Mouse (Mus musculus) thymus, adult 2 months (tissue): ENCODE results near the gene Gpat3. TPM values are rescaled to one million over a fixed set of nuclear protein-coding genes. Genes with fewer than 3 reads are reported as not detected.

Source experiments
- DNase-seq: peaks from one replicate; pipeline ENCODE4 v3.0.0; 2021
- H3K27ac ChIP-seq: fragments of 200-500 bp; 2 replicates; pipeline ENCODE4 v1.5.1; 2012; ENCODE audit warnings: low read length, control low read depth; ENCODE audit not compliant: control insufficient read depth, insufficient read depth
- H3K27me3 ChIP-seq: fragments of 200-500 bp; 2 replicates; pipeline ENCODE4 v1.6.1; 2012; ENCODE audit warnings: mild to moderate bottlenecking, low read length, moderate library complexity, mixed read lengths; ENCODE audit not compliant: control insufficient read depth, insufficient read depth
- H3K36me3 ChIP-seq: fragments of 200-500 bp; 2 replicates; pipeline ENCODE4 v1.6.1; 2012; ENCODE audit warnings: mild to moderate bottlenecking, low read length, moderate library complexity; ENCODE audit not compliant: control insufficient read depth, insufficient read depth
- H3K4me1 ChIP-seq: fragments of 200-500 bp; replicated peaks from 2 replicates; pipeline ENCODE4 v1.6.1; 2012; ENCODE audit warnings: low read length; ENCODE audit not compliant: control insufficient read depth, insufficient read depth
- H3K4me3 ChIP-seq: fragments of 200-500 bp; 2 replicates; pipeline ENCODE4 v1.5.1; 2012; ENCODE audit warnings: mild to moderate bottlenecking, low read length, control low read depth, moderate library complexity; ENCODE audit not compliant: control insufficient read depth, insufficient read depth
- CTCF ChIP-seq: fragments of 200-500 bp; IDR thresholded peaks from 2 replicates; pipeline ENCODE4 v1.5.1; 2012; ENCODE audit warnings: mild to moderate bottlenecking, control low read depth, low read length, moderate library complexity, borderline replicate concordance; ENCODE audit not compliant: control insufficient read depth, poor library complexity, insufficient read depth; ENCODE audit errors: extremely low read depth
- POLR2A ChIP-seq: fragments of 200-500 bp; IDR thresholded peaks from 2 replicates; pipeline ENCODE4 v1.6.1; 2012; ENCODE audit warnings: mild to moderate bottlenecking, low read length, control low read depth, moderate library complexity; ENCODE audit not compliant: control insufficient read depth, poor library complexity, insufficient read depth; ENCODE audit errors: extremely low read depth
- WGBS: fragments of 180-500 bp; shearing (Covaris S2); methylation state at CpG from one replicate; pipeline ENCODE4 v1.1.7; 2018; 5-methylcytosine and 5-hydroxymethylcytosine counted together
- polyA plus RNA-seq: library from polyadenylated mRNA; depleted of rRNA; stranded (reverse); fragments of >200 nt; gene quantifications from 2 replicates; pipeline ENCODE4 v1.2.3, GENCODE M21; 2012; rRNA removed

Gpat3 gene
- polyA plus RNA-seq, 1 experiment = 1.6 TPM

DNA sequence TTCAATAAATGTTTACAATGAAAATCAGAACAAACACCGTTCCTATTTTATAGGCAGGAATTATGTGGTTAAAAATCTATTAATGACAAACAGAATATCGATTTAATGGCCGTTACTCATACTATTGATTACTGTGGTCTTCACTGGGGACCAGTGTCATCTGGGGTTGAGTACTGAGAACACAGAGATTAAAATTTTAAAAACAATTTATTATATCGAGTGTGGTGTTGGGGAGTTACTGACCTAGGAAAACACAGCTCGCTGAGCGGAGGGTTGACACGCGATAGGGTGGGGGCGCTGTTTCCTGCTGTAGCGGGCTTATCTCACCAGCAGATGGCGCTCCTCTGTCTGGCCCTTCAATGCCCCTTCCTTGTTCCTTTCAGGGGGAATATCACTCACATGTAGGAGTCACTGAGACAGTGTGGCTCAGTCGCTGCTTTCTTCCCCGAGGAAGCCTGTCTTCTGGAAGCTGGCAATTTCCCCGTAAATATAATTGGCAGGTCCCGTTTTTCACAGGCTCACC lies 71.8 kb downstream of the Gpat3 start:
- WGBS = 23% methylated on average over 15 of the region's 15 CpGs
- H3K4me3 ChIP-seq = no peak overlapping the region
- TF ChIP-seq CTCF = peak; percentile 94
- no peak for TF ChIP-seq POLR2A
- peaks cover 11% of the 10 kb centered on the region for H3K4me1 ChIP-seq
- H3K27ac ChIP-seq = no peak overlapping the region
- H3K27me3 ChIP-seq = no peaks in the 10 kb centered on the region
- DNase-seq = peak; percentile 74
- H3K36me3 ChIP-seq = no peaks in the 10 kb centered on the region

DNA sequence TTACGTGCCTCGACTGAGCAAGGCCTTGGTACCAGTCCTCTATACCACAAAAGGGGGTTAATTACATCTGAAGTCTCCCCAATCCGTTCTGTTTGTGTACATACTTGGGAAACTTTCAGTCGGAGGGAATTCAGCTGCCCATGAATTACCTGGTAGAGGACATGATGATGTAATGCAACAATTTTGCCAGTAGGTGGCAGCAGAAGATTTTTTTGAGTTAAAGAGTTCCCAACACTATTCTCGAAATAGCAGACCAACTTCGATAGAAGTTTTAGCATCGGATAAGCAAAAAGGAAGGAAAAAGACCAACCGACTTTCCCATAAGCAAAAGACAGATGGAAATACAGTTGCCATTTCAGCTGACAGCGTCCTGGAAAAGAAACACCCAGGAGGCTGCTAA lies 73.6 kb downstream of the Gpat3 start:
- WGBS = 20% methylated on average over 9 of the region's 9 CpGs
- no peak for TF ChIP-seq CTCF
- no peak for TF ChIP-seq POLR2A
- 0 out of 2 replicates have a peak, but pooled peaks cover 2% of the 10 kb centered on the region for H3K4me1 ChIP-seq
- H3K27me3 ChIP-seq = no peaks in the 10 kb centered on the region
- peak; percentile 59 for DNase-seq
- no peaks in the 10 kb centered on the region for H3K36me3 ChIP-seq
- H3K27ac ChIP-seq = no peak overlapping the region
- no peak overlapping the region for H3K4me3 ChIP-seq

DNA sequence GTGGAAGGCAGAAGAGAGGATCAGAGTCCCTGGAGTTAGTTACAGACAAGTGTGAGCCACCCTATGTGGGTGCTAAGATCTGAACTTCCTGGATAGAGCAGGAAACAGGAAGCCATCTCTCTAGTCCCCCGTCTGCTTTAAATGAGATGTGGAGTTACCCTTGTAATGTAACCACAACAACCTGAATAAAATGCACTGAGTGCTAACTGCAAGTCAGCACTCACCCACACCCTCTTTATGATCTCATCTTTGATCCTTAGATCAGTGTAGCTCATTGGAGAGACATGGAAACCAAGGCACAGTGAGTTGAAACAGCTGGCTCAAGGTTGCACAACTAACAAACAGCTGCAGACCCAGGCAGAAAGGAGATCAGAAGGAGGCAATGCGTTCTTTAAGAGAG lies 84.2 kb downstream of the Gpat3 start:
- H3K4me1 ChIP-seq = peaks cover 9% of the 10 kb centered on the region
- no peak for DNase-seq
- no peak overlapping the region for H3K4me3 ChIP-seq
- H3K27me3 ChIP-seq = no peaks in the 10 kb centered on the region
- no peaks in the 10 kb centered on the region for H3K36me3 ChIP-seq
- no peak for TF ChIP-seq CTCF
- TF ChIP-seq POLR2A = no peak
- no peak overlapping the region for H3K27ac ChIP-seq
- 11% methylated on average over 2 of the region's 2 CpGs for WGBS

DNA sequence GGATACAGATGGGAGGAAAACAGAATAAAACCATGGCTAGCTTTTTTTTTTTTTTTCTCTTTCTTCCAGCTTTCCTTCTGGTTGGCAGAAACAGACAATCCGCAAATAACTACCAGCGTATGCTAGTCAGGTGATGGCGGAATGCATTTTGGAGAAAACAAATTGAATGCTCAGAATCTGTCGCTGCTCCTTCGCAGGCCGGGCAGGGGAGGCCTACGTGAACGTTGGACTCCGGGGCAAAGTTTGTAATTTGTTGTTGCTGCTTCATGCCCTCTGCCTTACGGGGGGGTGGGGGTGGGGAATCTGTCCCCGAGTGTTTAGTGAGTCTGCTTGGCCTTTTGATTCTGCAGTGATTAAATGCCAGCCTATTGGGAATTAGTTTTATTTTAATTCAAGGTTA lies 98.2 kb downstream of the Gpat3 start:
- no peaks in the 10 kb centered on the region for H3K27me3 ChIP-seq
- H3K36me3 ChIP-seq = no peaks in the 10 kb centered on the region
- no peak for TF ChIP-seq CTCF
- TF ChIP-seq POLR2A = no peak
- no peaks in the 10 kb centered on the region for H3K4me1 ChIP-seq
- 80% methylated on average over 11 of the region's 11 CpGs for WGBS
- DNase-seq = no peak
- H3K27ac ChIP-seq = no peak overlapping the region
- no peak overlapping the region for H3K4me3 ChIP-seq

DNA sequence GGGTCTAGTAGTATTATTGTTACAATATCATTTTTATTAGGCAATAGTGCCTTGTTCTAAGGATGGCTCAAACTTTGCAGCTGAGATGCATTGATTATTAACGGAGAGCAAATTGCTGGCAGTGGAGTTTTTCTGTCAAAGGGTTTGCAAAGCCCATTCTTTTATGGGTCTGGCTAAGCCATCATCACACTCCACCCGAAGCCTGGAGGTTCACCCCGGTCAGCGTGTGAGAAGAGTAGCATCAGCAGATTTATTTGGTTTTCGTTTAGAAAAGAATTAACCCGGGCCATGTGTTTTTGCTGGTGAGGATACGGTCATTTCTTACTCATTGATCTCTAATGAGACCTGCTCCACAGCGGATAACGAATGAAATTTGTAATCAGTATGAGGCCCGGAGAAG lies 99.8 kb downstream of the Gpat3 start:
- DNase-seq = no peak
- no peaks in the 10 kb centered on the region for H3K4me1 ChIP-seq
- H3K27ac ChIP-seq = no peak overlapping the region
- no peaks in the 10 kb centered on the region for H3K27me3 ChIP-seq
- WGBS = 89% methylated on average over 10 of the region's 10 CpGs
- TF ChIP-seq POLR2A (no peak), CTCF (no peak)
- H3K36me3 ChIP-seq = no peaks in the 10 kb centered on the region
- no peak overlapping the region for H3K4me3 ChIP-seq

Other genes starting within 250 kb of the Gpat3 start
- gene Coq2, start 170.6 kb upstream of the Gpat3 start, polyA plus RNA-seq = 90.2 and 114 TPM in 2 replicates
- 3.1 and 4.7 TPM in 2 replicates for gene Hpse, start 126.0 kb upstream of the Gpat3 start, polyA plus RNA-seq
- 13.7 and 15.6 TPM in 2 replicates for gene Helq, start 47.1 kb upstream of the Gpat3 start, polyA plus RNA-seq
- gene Mrps18c, start 47.1 kb upstream of the Gpat3 start, polyA plus RNA-seq = 19.4 and 21.0 TPM in 2 replicates
- 7.9 and 9.4 TPM in 2 replicates for gene Abraxas1, start 24.7 kb upstream of the Gpat3 start, polyA plus RNA-seq